Mouse (Mus musculus) liver, adult 2 months (tissue): ENCODE data around the gene Jsrp1.

Experiments used
- CTCF ChIP-seq: fragments of 200-500 bp; IDR thresholded peaks from 2 replicates; pipeline ENCODE4 v1.5.1; 2011; ENCODE audit warnings: low read depth, low read length, control low read depth
- POLR2A ChIP-seq: fragments of 200-500 bp; IDR thresholded peaks from 2 replicates; pipeline ENCODE4 v1.6.1; 2011; ENCODE audit warnings: low read length, control low read depth; ENCODE audit not compliant: insufficient read depth; ENCODE audit errors: extremely low read depth

DNA sequence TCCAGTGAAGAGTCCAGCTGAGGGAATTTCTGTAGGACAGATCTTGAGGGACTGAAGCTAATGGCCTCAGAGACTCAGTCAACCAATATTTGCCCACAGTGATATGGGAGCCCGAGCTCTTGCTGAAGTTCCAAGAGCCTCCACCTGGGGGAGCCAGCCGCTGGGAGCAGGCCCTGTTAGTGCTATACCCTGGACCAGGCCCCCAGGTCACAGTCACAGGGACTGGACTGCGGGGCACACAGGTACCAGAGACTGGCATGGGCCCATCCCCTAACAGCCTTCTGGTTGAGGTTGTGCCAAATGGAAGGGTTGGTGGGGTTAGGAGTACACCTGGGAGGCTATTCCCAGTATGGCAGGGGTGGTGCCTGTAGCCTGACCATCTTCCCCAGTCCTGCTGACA, 7.4 kb downstream of the Jsrp1 start:
- TF ChIP-seq POLR2A = no peak
- peak; percentile 79 for TF ChIP-seq CTCF
